In genomic region chr16:30820761-30821160, GRCm38 (mm10) we compare ENCODE assay signal across 9 mouse cellular contexts.
DNase-seq lines count a peak whose midpoint lies in the region; ATAC-seq and TF ChIP-seq lines count a peak whose summit lies in the region.
"Had no signal": no experiment of that assay in that cellular context is flagged by ENCODE, and none has a peak within 500 bp of the region (broad histone marks: within the 10 kb centered on the region; RNA-seq: fewer than 3 reads in every experiment).

No protein-coding gene starts in this region.

- TF ChIP-seq CTCF in intestine, postnatal 0 days (IDR thresholded peaks at IDR 0.05; ENCODE audit: low read depth) = no peak

- no peak for DNase-seq in heart, adult 8-10 months (ENCODE audit: low spot score)
- peak; percentile 88 for DNase-seq in midbrain, embryonic 11.5 days (ENCODE audit: low spot score, missing footprints)
- DNase-seq in left cerebral cortex, postnatal 36 days (ENCODE audit: low spot score in 2 of 2) = no peak
- no peak for DNase-seq in layer of hippocampus, postnatal 10 days (ENCODE audit: low spot score in 2 of 2)
- DNase-seq in adrenal gland, adult 2 months = no peak

- peaks cover 26% of the 10 kb centered on the region for H3K4me1 ChIP-seq in heart, embryonic 11.5 days (ENCODE audit: control insufficient read depth, insufficient read depth, low read length)
- H3K4me1 ChIP-seq in midbrain, embryonic 11.5 days (ENCODE audit: control insufficient read depth, insufficient read depth, low read length) = peaks cover 8% of the 10 kb centered on the region
- peaks cover 6% of the 10 kb centered on the region; the same call in 1 of the 2 replicates for H3K4me1 ChIP-seq in midbrain, embryonic 16.5 days (ENCODE audit: control insufficient read depth, insufficient read depth, low read length)
- H3K4me1 ChIP-seq in intestine, postnatal 0 days (replicated peaks; ENCODE audit: control insufficient read depth, insufficient read depth, low read length) = 0 out of 2 replicates have a peak, but pooled peaks cover 6% of the 10 kb centered on the region

- no peaks in the 10 kb centered on the region for H3K9me3 ChIP-seq in heart, embryonic 11.5 days (replicated peaks; ENCODE audit: control insufficient read depth, low read length)
- no peaks in the 10 kb centered on the region for H3K9me3 ChIP-seq in midbrain, embryonic 11.5 days (ENCODE audit: control insufficient read depth, low read length)
- no peaks in the 10 kb centered on the region for H3K9me3 ChIP-seq in midbrain, embryonic 16.5 days (replicated peaks; ENCODE audit: control insufficient read depth, low read length, poor library complexity, severe bottlenecking)
- no peaks in the 10 kb centered on the region for H3K9me3 ChIP-seq in intestine, postnatal 0 days (ENCODE audit: control insufficient read depth)

- no peak for ATAC-seq in heart, embryonic 11.5 days (replicated peaks; ENCODE audit: insufficient number of reproducible peaks, low FRiP score, low TSS enrichment)
- no peak for ATAC-seq in midbrain, embryonic 11.5 days (ENCODE audit: low FRiP score)
- ATAC-seq in midbrain, embryonic 16.5 days = no peak
- no peak for ATAC-seq in intestine, postnatal 0 days
- ATAC-seq: CD4-positive, CD25-positive, alpha-beta regulatory T cell, adult 4 months had no signal

- intact Hi-C loops in left cerebral cortex, postnatal 36 days (cut with DNase I) = no loop called here

- no peak overlapping the region for H3K9ac ChIP-seq in heart, embryonic 11.5 days (ENCODE audit: low read depth, low read length)
- peak overlapping the region; percentile 38 for H3K9ac ChIP-seq in midbrain, embryonic 11.5 days (ENCODE audit: low read length)
- no peak overlapping the region for H3K9ac ChIP-seq in midbrain, embryonic 16.5 days (ENCODE audit: low read depth, low read length)
- no peak overlapping the region for H3K9ac ChIP-seq in intestine, postnatal 0 days (ENCODE audit: low read depth, low read length)

- no peak overlapping the region for H3K4me3 ChIP-seq in heart, embryonic 11.5 days (ENCODE audit: low read depth, low read length)
- H3K4me3 ChIP-seq in midbrain, embryonic 11.5 days (ENCODE audit: low read depth, low read length) = no peak overlapping the region
- no peak overlapping the region for H3K4me3 ChIP-seq in midbrain, embryonic 16.5 days (ENCODE audit: low read depth, low read length)
- H3K4me3 ChIP-seq in intestine, postnatal 0 days (ENCODE audit: low read depth, low read length) = no peak overlapping the region

- no peaks in the 10 kb centered on the region for H3K27me3 ChIP-seq in heart, embryonic 11.5 days (ENCODE audit: control insufficient read depth, insufficient read depth, low read length)
- no peaks in the 10 kb centered on the region for H3K27me3 ChIP-seq in midbrain, embryonic 11.5 days (ENCODE audit: control insufficient read depth, insufficient read depth, low read length)
- no peaks in the 10 kb centered on the region for H3K27me3 ChIP-seq in midbrain, embryonic 16.5 days (ENCODE audit: control insufficient read depth, insufficient read depth, low read depth, low read length)
- no peaks in the 10 kb centered on the region for H3K27me3 ChIP-seq in intestine, postnatal 0 days (replicated peaks; ENCODE audit: control insufficient read depth, insufficient read depth, low read length)

- H3K4me2 ChIP-seq in heart, embryonic 11.5 days = peak overlapping the region; percentile 54; the same call in 1 of the 2 replicates
- peak overlapping the region; percentile 35 for H3K4me2 ChIP-seq in midbrain, embryonic 11.5 days
- H3K4me2 ChIP-seq in midbrain, embryonic 16.5 days (ENCODE audit: low read length) = no peak overlapping the region
- peak overlapping the region; percentile 63; the same call in 1 of the 2 replicates for H3K4me2 ChIP-seq in intestine, postnatal 0 days (replicated peaks; ENCODE audit: low read depth)

- H3K36me3 ChIP-seq in heart, embryonic 11.5 days (ENCODE audit: control insufficient read depth, insufficient read depth, low read length) = no peaks in the 10 kb centered on the region
- no peaks in the 10 kb centered on the region for H3K36me3 ChIP-seq in midbrain, embryonic 11.5 days (ENCODE audit: control insufficient read depth, insufficient read depth, low read length)
- no peaks in the 10 kb centered on the region for H3K36me3 ChIP-seq in midbrain, embryonic 16.5 days (ENCODE audit: control insufficient read depth, insufficient read depth, low read length)
- H3K36me3 ChIP-seq in intestine, postnatal 0 days (ENCODE audit: control insufficient read depth, insufficient read depth) = no peaks in the 10 kb centered on the region

- H3K27ac ChIP-seq in heart, embryonic 11.5 days (ENCODE audit: low read depth, low read length) = peak overlapping the region; percentile 84
- H3K27ac ChIP-seq in midbrain, embryonic 11.5 days (ENCODE audit: low read depth, low read length) = no peak overlapping the region
- H3K27ac ChIP-seq in midbrain, embryonic 16.5 days (ENCODE audit: low read length) = no peak overlapping the region
- no peak overlapping the region for H3K27ac ChIP-seq in intestine, postnatal 0 days (ENCODE audit: low read depth, low read length)

- WGBS in heart, embryonic 11.5 days (ENCODE audit: insufficient replicate concordance) = 69% methylated on average over 4 of the region's 4 CpGs
- WGBS in midbrain, embryonic 11.5 days = 77% methylated on average over 4 of the region's 4 CpGs
- 71% methylated on average over 4 of the region's 4 CpGs for WGBS in midbrain, embryonic 16.5 days
- 82% methylated on average over 4 of the region's 4 CpGs for WGBS in intestine, postnatal 0 days
